Mouse (Mus musculus) olfactory bulb, adult 2 months (tissue): ENCODE data around the gene Tgif1. TPM values are rescaled to one million over a fixed set of nuclear protein-coding genes. Genes with fewer than 3 reads are reported as not detected.
A peak's percentile ranks its signal among the peaks of the same experiment; 100 is the strongest.

Source experiments
- H3K27ac ChIP-seq: fragments of 200-500 bp; 2 replicates; pipeline ENCODE4 v1.5.1; 2012; ENCODE audit warnings: low read depth, low read length; ENCODE audit not compliant: insufficient read depth
- H3K4me1 ChIP-seq: fragments of 200-500 bp; 2 replicates; pipeline ENCODE4 v1.6.1; 2012; ENCODE audit warnings: low read length; ENCODE audit not compliant: control insufficient read depth, insufficient read depth
- H3K4me3 ChIP-seq: fragments of 200-500 bp; 2 replicates; pipeline ENCODE4 v1.5.1; 2012; ENCODE audit warnings: mild to moderate bottlenecking, low read depth, low read length, moderate library complexity; ENCODE audit not compliant: insufficient read depth
- CTCF ChIP-seq: fragments of 200-500 bp; IDR thresholded peaks from 2 replicates; pipeline ENCODE4 v1.5.1; 2012; ENCODE audit warnings: low read depth, mild to moderate bottlenecking, low read length, moderate library complexity; ENCODE audit not compliant: insufficient read depth
- POLR2A ChIP-seq: fragments of 200-500 bp; IDR thresholded peaks from 2 replicates; pipeline ENCODE4 v1.6.1; 2012; ENCODE audit warnings: mild to moderate bottlenecking, low read depth, low read length, moderate library complexity; ENCODE audit not compliant: insufficient read depth
- WGBS: fragments of 180-500 bp; shearing (Covaris S2); methylation state at CpG from one replicate; pipeline ENCODE4 v1.1.7; 2018; 5-methylcytosine and 5-hydroxymethylcytosine counted together
- polyA plus RNA-seq: library from polyadenylated mRNA; stranded (reverse); fragments of >200 nt; gene quantifications from 2 replicates; pipeline ENCODE4 v1.2.4, GENCODE M21; 2012; ENCODE audit warnings: low replicate concordance; ENCODE audit not compliant: missing spikeins, insufficient read depth, insufficient read length

The Tgif1 gene
- polyA plus RNA-seq, 1 experiment, result not detected

DNA sequence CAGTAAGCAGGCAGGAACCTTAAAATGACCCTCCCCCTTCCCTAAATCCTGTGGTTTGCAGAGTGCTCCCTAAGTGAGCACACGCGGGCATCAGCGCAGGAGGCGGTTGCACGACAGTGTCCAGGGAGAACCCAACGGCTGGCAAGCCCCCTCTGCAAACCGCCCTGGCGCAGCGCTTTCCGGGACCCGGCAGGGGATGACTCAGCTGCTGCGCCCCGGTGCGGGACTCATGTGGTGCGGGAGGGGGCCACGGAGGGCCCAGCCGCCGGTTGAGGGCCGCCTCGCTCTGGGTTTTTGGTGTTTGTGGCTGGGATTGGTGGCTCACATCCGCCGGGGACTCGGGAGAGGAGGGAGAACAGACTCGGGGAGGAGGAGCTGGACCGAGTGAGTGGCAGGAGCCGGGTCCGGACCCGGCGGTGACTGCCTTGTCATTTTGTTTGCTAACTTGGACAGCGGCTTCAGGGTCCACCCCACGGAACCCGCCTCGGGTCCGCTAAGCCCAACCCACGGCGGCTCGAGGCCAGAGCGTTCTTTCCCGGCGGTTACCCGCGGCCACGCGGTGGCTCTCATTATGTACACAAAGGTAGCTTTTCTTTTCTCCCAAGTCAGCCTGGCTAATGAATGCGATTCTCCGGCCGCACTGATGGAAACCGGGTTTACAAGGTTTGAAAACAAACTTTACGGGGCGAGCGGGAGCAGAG lies 510 bp downstream of the Tgif1 start:
- Histone ChIP-seq H3K27ac (peak overlapping the region; percentile 16; the same call in 1 of the 2 replicates), H3K4me1 (peaks cover 29% of the 10 kb centered on the region), H3K4me3 (peak overlapping the region; percentile 52)
- WGBS, result under 1% methylated on average over 51 of the region's 51 CpGs
- TF ChIP-seq CTCF, result no peak
- TF ChIP-seq POLR2A, result no peak

- no peak for TF ChIP-seq CTCF
- no peak for TF ChIP-seq POLR2A
- Histone ChIP-seq H3K4me1 (peaks cover 29% of the 10 kb centered on the region), H3K4me3 (peak overlapping the region; percentile 52), H3K27ac (peak overlapping the region; percentile 16; the same call in 1 of the 2 replicates)
- WGBS, result under 1% methylated on average over 29 of the region's 29 CpGs
These were observed 1.2 kb downstream of the Tgif1 start for GRCm38 (mm10) chr17:70852011-70852685.

DNA sequence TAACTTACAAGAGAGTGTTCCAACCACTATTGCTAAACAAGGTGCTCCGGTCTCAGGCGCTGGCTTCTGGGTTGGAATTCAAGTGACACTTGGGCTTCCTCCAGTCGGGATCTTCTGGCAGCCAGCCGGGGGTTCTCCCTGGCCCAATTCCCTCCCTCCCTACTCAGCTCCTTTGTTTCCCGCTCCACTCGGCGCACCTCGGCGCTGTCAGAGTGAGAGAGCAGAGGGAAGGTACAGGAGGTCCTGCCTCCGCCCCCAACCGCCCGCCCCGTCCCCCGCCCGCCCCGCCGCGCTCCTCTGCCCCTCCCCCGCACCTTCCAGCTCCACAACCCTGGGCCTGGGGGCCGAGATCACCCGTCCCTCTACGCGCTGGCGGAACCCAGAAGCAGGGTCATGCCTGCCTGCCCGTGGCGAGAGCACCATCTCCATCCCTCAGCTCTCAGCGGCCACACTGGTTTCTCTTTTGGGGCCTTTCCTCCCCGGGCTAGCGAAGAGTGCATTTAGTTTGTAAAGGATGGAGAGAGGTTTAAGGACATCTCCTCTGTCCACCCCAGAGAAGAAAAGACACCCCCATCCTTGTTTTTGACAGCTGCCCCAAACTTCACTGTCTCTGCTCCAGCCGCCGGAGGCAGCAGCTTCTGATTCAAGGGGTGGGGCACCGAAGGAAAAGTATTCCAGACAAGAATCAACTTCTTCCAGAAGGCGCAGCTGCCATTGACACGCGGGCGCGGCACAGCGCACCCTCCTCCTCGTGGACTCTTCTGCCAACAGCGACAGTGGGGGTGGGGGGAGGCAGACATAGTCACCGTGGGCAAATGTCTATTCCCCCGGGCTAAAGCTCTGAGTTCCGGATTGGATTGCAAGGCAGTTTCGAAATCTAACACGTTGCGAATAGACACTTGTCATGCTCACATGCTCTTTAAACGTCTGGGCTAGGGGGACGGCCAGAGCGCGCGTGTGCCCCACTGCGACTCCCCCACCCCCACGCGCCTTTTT lies 2.1 kb downstream of the Tgif1 start:
- H3K4me3 ChIP-seq, result peak overlapping the region; percentile 52
- H3K27ac ChIP-seq, result no peak overlapping the region; the same call in 1 of the 2 replicates
- peaks cover 29% of the 10 kb centered on the region for H3K4me1 ChIP-seq
- WGBS, result under 1% methylated on average over 51 of the region's 54 CpGs
- TF ChIP-seq POLR2A (no peak), CTCF (no peak)

GRCm38 (mm10) chr17:70850233-70850995 lies 2.9 kb downstream of the Tgif1 start:
- whole genome bisulfite sequencing, result under 1% methylated on average over 40 of the region's 40 CpGs

GRCm38 (mm10) chr17:70849399-70850232 lies 3.7 kb downstream of the Tgif1 start:
- H3K4me3 ChIP-seq, result peak overlapping the region; percentile 40
- H3K27ac ChIP-seq, result peak overlapping the region; percentile 44
- 2% methylated on average over 33 of the region's 33 CpGs for WGBS
- H3K4me1 ChIP-seq, result peaks cover 29% of the 10 kb centered on the region
- TF ChIP-seq CTCF, result no peak
- no peak for TF ChIP-seq POLR2A

More at GRCm38 (mm10) chr17:70850233-70850995, 2.9 kb downstream of the Tgif1 start:
- H3K4me3 ChIP-seq, result peak overlapping the region; percentile 52
- TF ChIP-seq CTCF (no peak), POLR2A (no peak)
- H3K27ac ChIP-seq, result peak overlapping the region; percentile 44; the same call in 1 of the 2 replicates
- H3K4me1 ChIP-seq, result peaks cover 29% of the 10 kb centered on the region

DNA sequence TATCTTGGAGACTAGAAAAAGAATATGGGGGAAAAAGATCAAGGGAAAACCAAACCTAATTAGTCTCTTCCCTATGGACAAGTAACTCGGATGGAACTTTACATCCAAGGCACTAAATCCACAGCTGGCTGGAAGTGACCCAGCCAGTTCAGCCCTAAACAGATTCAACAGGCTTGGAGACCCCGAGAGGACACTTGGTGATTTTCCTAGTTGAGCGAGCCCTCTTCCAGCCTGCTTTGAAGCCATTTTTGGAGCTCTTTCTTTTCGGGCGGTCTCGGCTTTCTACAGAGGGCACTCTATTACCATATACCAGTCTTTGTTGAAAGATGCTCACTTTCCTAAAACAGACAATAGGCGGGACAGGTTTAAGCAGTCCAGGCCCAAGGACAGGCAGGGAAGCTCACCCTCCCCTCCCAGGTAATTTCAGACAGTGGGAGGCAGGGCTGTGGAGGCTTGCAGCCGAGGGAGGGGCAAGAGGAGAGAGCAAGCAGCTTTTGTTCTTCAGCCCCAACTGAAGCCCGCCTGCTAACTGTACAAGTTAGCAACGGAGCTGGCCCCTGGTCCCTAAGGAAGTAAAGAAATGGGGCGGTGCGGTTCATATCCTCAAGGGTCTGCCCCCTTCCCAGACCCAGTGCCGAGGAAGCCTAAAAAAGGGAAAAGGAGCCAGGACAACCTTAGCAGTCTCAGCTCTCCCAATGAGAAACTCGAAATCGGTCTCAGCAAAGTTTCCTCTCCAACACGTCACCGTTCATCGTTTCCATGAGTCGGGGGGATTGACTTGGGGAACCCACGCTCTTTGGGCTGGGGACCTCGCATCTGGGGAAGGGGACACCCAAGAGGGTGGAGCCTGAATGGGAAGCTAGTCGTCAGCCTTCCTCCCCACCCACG lies 4.6 kb downstream of the Tgif1 start:
- TF ChIP-seq POLR2A, result no peak
- TF ChIP-seq CTCF, result no peak
- WGBS, result 5% methylated on average over 23 of the region's 23 CpGs
- H3K27ac ChIP-seq, result no peak overlapping the region; the same call in 1 of the 2 replicates
- H3K4me3 ChIP-seq, result peak overlapping the region; percentile 40
- H3K4me1 ChIP-seq, result peaks cover 29% of the 10 kb centered on the region
